Comparison of ENCODE assay signal across 8 mouse cellular contexts in the genomic region with DNA sequence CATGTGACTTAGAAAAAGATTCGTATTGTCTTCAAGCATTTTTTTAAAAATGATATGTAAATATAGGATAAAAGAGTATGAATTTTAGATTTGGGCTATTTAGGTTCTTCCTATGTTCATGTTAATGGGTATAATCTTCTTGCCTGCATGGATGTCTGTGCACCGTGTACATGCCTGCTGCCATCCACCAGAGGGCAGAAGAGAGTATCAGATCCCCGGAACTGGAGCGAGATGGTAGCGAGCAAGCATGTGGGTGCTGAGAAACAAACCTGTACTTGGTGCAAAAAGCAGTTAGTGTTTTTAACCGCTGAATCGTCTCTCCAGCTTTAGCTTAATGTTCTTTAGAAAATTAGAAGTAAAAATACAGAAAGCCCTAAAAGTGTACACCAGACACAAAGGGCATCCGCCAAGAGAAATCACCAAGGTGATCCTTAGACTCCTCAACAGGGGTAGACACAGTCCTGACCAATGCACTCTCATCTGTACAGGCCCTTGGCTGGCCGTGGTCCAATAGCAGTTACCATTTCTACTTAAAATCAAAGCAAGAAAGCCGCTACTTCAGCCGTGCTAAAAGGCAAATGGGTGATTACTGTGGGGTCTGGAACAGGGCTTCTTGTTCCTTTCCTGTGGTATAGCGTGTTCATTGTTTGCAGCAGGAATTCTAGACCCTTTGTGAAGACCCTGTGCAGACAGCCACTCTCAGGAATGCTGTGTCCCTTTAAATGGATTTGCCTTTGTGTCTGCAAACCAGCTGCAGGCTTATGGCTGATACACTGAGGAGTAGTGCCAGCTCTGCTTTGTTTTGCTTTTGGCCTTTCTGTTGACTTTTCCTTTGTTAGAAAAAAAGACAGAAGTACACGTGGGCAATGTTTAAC.
A peak's percentile ranks its signal among the peaks of the same experiment; 100 is the strongest.
DNase-seq lines count a peak whose midpoint lies in the region; ATAC-seq and TF ChIP-seq lines count a peak whose summit lies in the region.

No protein-coding gene starts in this region.

- peaks cover 5% of the 10 kb centered on the region; the same call in 1 of the 2 replicates for H3K4me1 ChIP-seq in heart, embryonic 12.5 days (replicated peaks)
- no peaks in the 10 kb centered on the region for H3K4me1 ChIP-seq in E14TG2a.4 (replicated peaks; ENCODE audit: low read depth, low read length)
- no peaks in the 10 kb centered on the region for H3K4me1 ChIP-seq in forebrain, embryonic 15.5 days

- DNase-seq in heart, adult 8-10 months (ENCODE audit: low spot score): peak; percentile 42
- DNase-seq in cerebellum, adult 11 months: peak; percentile 14
- DNase-seq in kidney, postnatal 10 days: peak; percentile 45
- peak; percentile 62 for DNase-seq in testis, postnatal 10 days (ENCODE audit: low spot score)

- H3K27me3 ChIP-seq in heart, embryonic 12.5 days (replicated peaks): no peaks in the 10 kb centered on the region
- H3K27me3 ChIP-seq in E14TG2a.4 (ENCODE audit: insufficient read depth, low read length): no peaks in the 10 kb centered on the region
- H3K27me3 ChIP-seq in forebrain, embryonic 15.5 days: no peaks in the 10 kb centered on the region

- WGBS in heart, embryonic 12.5 days: 51% methylated on average over 13 of the region's 13 CpGs
- WGBS in forebrain, embryonic 15.5 days: 46% methylated on average over 13 of the region's 13 CpGs

- no peaks in the 10 kb centered on the region for H3K36me3 ChIP-seq in heart, embryonic 12.5 days
- H3K36me3 ChIP-seq in E14TG2a.4 (ENCODE audit: insufficient read depth, low read length): no peaks in the 10 kb centered on the region
- peaks cover 5% of the 10 kb centered on the region; the same call in 1 of the 2 replicates for H3K36me3 ChIP-seq in forebrain, embryonic 15.5 days

- no peak overlapping the region for H3K4me2 ChIP-seq in heart, embryonic 12.5 days
- no peak overlapping the region for H3K4me2 ChIP-seq in forebrain, embryonic 15.5 days (replicated peaks)

- TF ChIP-seq CTCF in E14TG2a.4 (conservative IDR thresholded peaks at IDR 0.05; ENCODE audit: low read length): peak; percentile 74

- H3K27ac ChIP-seq in heart, embryonic 12.5 days (ENCODE audit: poor library complexity, severe bottlenecking): no peak overlapping the region
- no peak overlapping the region for H3K27ac ChIP-seq in forebrain, embryonic 15.5 days (replicated peaks)

- H3K9ac ChIP-seq in heart, embryonic 12.5 days: no peak overlapping the region
- H3K9ac ChIP-seq in forebrain, embryonic 15.5 days (replicated peaks): no peak overlapping the region

- no peak overlapping the region for H3K4me3 ChIP-seq in heart, embryonic 12.5 days
- no peak overlapping the region for H3K4me3 ChIP-seq in E14TG2a.4 (replicated peaks; ENCODE audit: low read length)
- no peak overlapping the region for H3K4me3 ChIP-seq in forebrain, embryonic 15.5 days

- no peak for ATAC-seq in heart, embryonic 12.5 days (ENCODE audit: insufficient number of reproducible peaks, low FRiP score)
- peak; percentile 76 for ATAC-seq in forebrain, embryonic 15.5 days (replicated peaks)
- ATAC-seq in megakaryocyte progenitor cell, adult 5-6 weeks (replicated peaks; ENCODE audit: poor library complexity): peak; percentile 88

- no peaks in the 10 kb centered on the region for H3K9me3 ChIP-seq in heart, embryonic 12.5 days (replicated peaks)
- H3K9me3 ChIP-seq in E14TG2a.4 (ENCODE audit: low read length): no peaks in the 10 kb centered on the region
- H3K9me3 ChIP-seq in forebrain, embryonic 15.5 days: no peaks in the 10 kb centered on the region
